Mouse (Mus musculus) retina, adult 2 months (tissue): ENCODE measurements around the gene Tbc1d9b.
"Not testable (repeated sequence)": the region's sequence is repeated elsewhere in the genome, so short reads cannot be mapped to it uniquely, and the experiment has no call there.

Source experiments
- DNase-seq: peaks from one replicate; pipeline ENCODE4 v3.0.0-alpha.2; 2012; ENCODE audit warnings: low read depth, low spot score

Gene Tbc1d9b

GRCm38 (mm10) chr11:50130811-50131766 is at the start of gene Tbc1d9b:
Gene Tbc1d9b (plus strand): TSS chr11:50131396.
- peak; percentile 70 for DNase-seq

- DNase-seq, result no peak
Observed at GRCm38 (mm10) chr11:50086211-50086610, 45.0 kb upstream of the Tbc1d9b start.

GRCm38 (mm10) chr11:50089840-50090239 is 41.4 kb upstream of the Tbc1d9b start:
- DNase-seq, result no peak

GRCm38 (mm10) chr11:50090982-50091675 is 40.1 kb upstream of the Tbc1d9b start:
- no peak for DNase-seq

GRCm38 (mm10) chr11:50091681-50092080 is 39.5 kb upstream of the Tbc1d9b start:
- no peak for DNase-seq

- no peak for DNase-seq
Observed at GRCm38 (mm10) chr11:50095661-50096060, 35.5 kb upstream of the Tbc1d9b start.

- DNase-seq, result no peak
Observed at GRCm38 (mm10) chr11:50097091-50097490, 34.1 kb upstream of the Tbc1d9b start.

- no peak for DNase-seq
Observed at GRCm38 (mm10) chr11:50098961-50099481, 32.2 kb upstream of the Tbc1d9b start.

- DNase-seq, result no peak
Observed at GRCm38 (mm10) chr11:50099692-50100091, 31.5 kb upstream of the Tbc1d9b start.

- DNase-seq, result no peak
Observed at GRCm38 (mm10) chr11:50100548-50101307, 30.5 kb upstream of the Tbc1d9b start.

- not testable (repeated sequence) for DNase-seq
Observed at GRCm38 (mm10) chr11:50101962-50102361, 29.2 kb upstream of the Tbc1d9b start.

- DNase-seq, result no peak
Observed at GRCm38 (mm10) chr11:50104016-50104415, 27.2 kb upstream of the Tbc1d9b start.

- no peak for DNase-seq
Observed at GRCm38 (mm10) chr11:50105237-50105636, 26.0 kb upstream of the Tbc1d9b start.

GRCm38 (mm10) chr11:50106024-50106423 is 25.2 kb upstream of the Tbc1d9b start:
- DNase-seq, result no peak

- no peak for DNase-seq
Observed at GRCm38 (mm10) chr11:50108823-50109244, 22.4 kb upstream of the Tbc1d9b start.

GRCm38 (mm10) chr11:50114329-50114728 is 16.9 kb upstream of the Tbc1d9b start:
- peak; percentile 38 for DNase-seq

GRCm38 (mm10) chr11:50122631-50123081 is 8.5 kb upstream of the Tbc1d9b start:
- no peak for DNase-seq

- no peak for DNase-seq
Observed at GRCm38 (mm10) chr11:50127781-50128180, 3.4 kb upstream of the Tbc1d9b start.

GRCm38 (mm10) chr11:50131801-50132201 is 605 bp downstream of the Tbc1d9b start:
- no peak for DNase-seq

GRCm38 (mm10) chr11:50132265-50132664 is 1.1 kb downstream of the Tbc1d9b start:
- no peak for DNase-seq

- no peak for DNase-seq
Observed at GRCm38 (mm10) chr11:50134136-50134859, 3.1 kb downstream of the Tbc1d9b start.
